Mouse (Mus musculus) testis, adult 2 months (tissue): ENCODE measurements around the gene Trim50. TPM values are rescaled to one million over a fixed set of nuclear protein-coding genes. Genes with fewer than 3 reads are reported as not detected.

Experiments
- H3K27ac ChIP-seq: fragments of 200-500 bp; 2 replicates; pipeline ENCODE4 v1.5.1; 2012; ENCODE audit warnings: low read depth, low read length; ENCODE audit not compliant: control insufficient read depth, insufficient read depth
- H3K27me3 ChIP-seq: fragments of 200-500 bp; 2 replicates; pipeline ENCODE4 v1.6.1; 2012; ENCODE audit warnings: mild to moderate bottlenecking, low read length, moderate library complexity; ENCODE audit not compliant: control insufficient read depth, insufficient read depth
- H3K36me3 ChIP-seq: fragments of 200-500 bp; 2 replicates; pipeline ENCODE4 v1.6.1; 2012; ENCODE audit warnings: mild to moderate bottlenecking, low read length; ENCODE audit not compliant: control insufficient read depth, insufficient read depth
- H3K4me1 ChIP-seq: fragments of 200-500 bp; 2 replicates; pipeline ENCODE4 v1.6.1; 2012; ENCODE audit warnings: low read length; ENCODE audit not compliant: control insufficient read depth, insufficient read depth
- H3K4me3 ChIP-seq: fragments of 200-500 bp; 2 replicates; pipeline ENCODE4 v1.5.1; 2012; ENCODE audit warnings: low read depth, mild to moderate bottlenecking, low read length, moderate library complexity, mixed read lengths; ENCODE audit not compliant: control insufficient read depth
- CTCF ChIP-seq: fragments of 200-500 bp; IDR thresholded peaks from 2 replicates; pipeline ENCODE4 v1.5.1; 2012; ENCODE audit warnings: low read depth, mild to moderate bottlenecking, inconsistent platforms, low read length, moderate library complexity; ENCODE audit not compliant: control insufficient read depth, insufficient read depth, insufficient replicate concordance
- POLR2A ChIP-seq: fragments of 200-500 bp; IDR thresholded peaks from 2 replicates; pipeline ENCODE4 v1.6.1; 2012; ENCODE audit warnings: low read depth, mild to moderate bottlenecking, inconsistent platforms, low read length, moderate library complexity; ENCODE audit not compliant: control insufficient read depth
- polyA plus RNA-seq: library from polyadenylated mRNA; depleted of rRNA; stranded (reverse); fragments of >200 nt; gene quantifications from 2 replicates; pipeline ENCODE4 v1.2.3, GENCODE M21; 2012; rRNA removed

Gene Trim50
- polyA plus RNA-seq, result 0.78 and 0.99 TPM in 2 replicates

GRCm38 (mm10) chr5:135352995-135353394 lies at the start of gene Trim50:
Gene Trim50, plus strand, starts transcription at chr5:135353295.
- H3K27ac ChIP-seq, result peak within 1 kb of the TSS; percentile 69
- TF ChIP-seq CTCF, result no peak
- TF ChIP-seq POLR2A, result no peak
- H3K27me3 ChIP-seq, result no peaks in the 10 kb centered on the region
- H3K4me3 ChIP-seq, result peak within 1 kb of the TSS; percentile 68
- H3K4me1 ChIP-seq, result peaks cover 17% of the 10 kb centered on the region
- H3K36me3 ChIP-seq, result no peaks in the 10 kb centered on the region; the same call in 1 of the 2 replicates

DNA sequence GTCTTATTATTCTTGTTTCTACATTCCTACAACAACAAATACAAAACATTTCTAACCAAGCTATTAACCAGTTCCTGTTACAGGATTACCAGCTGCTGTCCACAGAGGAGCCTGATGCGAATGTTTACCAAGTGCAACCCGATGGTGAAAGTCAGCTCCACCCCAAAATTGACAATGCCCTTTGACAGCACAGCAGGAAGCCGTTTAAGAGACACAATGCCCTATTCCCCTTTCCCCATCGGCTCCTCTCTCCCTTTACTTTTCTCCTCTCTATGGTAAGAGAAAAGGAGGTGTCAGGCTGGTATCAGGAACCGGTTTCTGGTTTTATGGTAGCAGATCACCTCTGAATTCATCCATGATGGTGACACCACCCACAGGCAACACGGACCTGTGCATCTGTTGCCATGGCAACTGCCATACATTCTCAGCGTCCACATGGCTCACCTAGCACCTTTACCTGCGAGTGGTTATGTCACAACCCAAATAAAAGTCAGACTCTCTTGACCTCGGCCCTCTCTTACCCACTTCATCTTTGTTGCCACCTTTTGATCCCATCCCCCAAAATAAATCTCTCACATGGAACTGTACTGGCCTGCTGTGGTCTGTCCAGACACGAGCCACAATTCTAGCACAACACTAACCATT lies 46.7 kb upstream of the Trim50 start:
- no peak for TF ChIP-seq CTCF
- no peak for TF ChIP-seq POLR2A
- H3K27me3 ChIP-seq, result no peaks in the 10 kb centered on the region
- H3K27ac ChIP-seq, result no peak overlapping the region
- H3K4me3 ChIP-seq, result no peak overlapping the region
- no peaks in the 10 kb centered on the region for H3K36me3 ChIP-seq
- no peaks in the 10 kb centered on the region for H3K4me1 ChIP-seq

DNA sequence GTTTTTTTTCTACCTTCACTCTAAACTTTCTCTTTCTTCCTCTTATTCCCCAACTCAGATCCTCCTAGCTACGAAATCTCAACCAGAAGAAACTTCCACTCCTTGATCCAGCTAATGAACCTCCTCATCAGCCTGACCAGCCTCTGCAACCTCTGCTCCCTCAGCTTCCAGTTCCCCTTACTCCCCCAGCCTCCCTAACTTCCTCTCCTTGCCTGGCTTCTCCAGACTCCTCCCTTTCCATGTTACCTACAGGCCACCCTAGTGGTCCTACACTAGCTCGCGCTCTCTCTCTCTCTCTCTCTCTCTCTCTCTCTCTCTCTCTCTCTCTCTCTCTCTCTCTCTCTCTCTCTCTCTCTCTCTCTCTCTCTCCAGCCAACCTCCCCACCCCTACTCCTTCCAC lies 36.9 kb upstream of the Trim50 start:
- no peak for TF ChIP-seq POLR2A
- no peak for TF ChIP-seq CTCF
- H3K27me3 ChIP-seq, result no peaks in the 10 kb centered on the region
- H3K27ac ChIP-seq, result no peak overlapping the region
- no peaks in the 10 kb centered on the region for H3K36me3 ChIP-seq
- no peak overlapping the region for H3K4me3 ChIP-seq
- no peaks in the 10 kb centered on the region for H3K4me1 ChIP-seq

GRCm38 (mm10) chr5:135319856-135320255 lies 33.2 kb upstream of the Trim50 start:
- Histone ChIP-seq H3K27me3 (no peaks in the 10 kb centered on the region), H3K27ac (no peak overlapping the region), H3K4me1 (no peaks in the 10 kb centered on the region), H3K4me3 (no peak overlapping the region), H3K36me3 (peaks cover 1% of the 10 kb centered on the region; the same call in 1 of the 2 replicates)
- no peak for TF ChIP-seq POLR2A
- TF ChIP-seq CTCF, result no peak

DNA sequence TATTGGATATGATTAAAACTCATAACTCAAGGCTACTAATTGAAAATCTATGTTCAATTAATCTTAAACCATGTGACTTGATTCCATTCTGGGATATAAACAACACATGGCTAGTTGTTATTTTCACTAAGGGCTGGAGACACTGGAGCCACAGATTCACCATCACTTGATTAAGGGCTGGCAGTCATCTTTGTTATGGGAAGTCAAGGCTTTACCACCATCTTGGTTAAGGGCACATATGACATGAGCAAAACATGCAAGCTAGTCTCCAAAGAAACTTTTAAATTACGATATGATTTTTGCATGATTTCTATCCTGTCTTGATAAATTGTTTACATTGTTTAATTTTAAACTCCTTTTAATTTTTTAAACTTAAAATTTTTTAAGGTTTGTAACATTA lies 30.9 kb upstream of the Trim50 start:
- no peaks in the 10 kb centered on the region for H3K27me3 ChIP-seq
- H3K4me3 ChIP-seq, result no peak overlapping the region
- peaks cover 2% of the 10 kb centered on the region; the same call in 1 of the 2 replicates for H3K36me3 ChIP-seq
- TF ChIP-seq POLR2A, result no peak
- no peak for TF ChIP-seq CTCF
- H3K4me1 ChIP-seq, result no peaks in the 10 kb centered on the region
- no peak overlapping the region for H3K27ac ChIP-seq

- no peak overlapping the region for H3K4me3 ChIP-seq
- H3K4me1 ChIP-seq, result no peaks in the 10 kb centered on the region
- peaks cover 2% of the 10 kb centered on the region for H3K36me3 ChIP-seq
- H3K27ac ChIP-seq, result no peak overlapping the region
- TF ChIP-seq POLR2A (no peak), CTCF (no peak)
- no peaks in the 10 kb centered on the region for H3K27me3 ChIP-seq
Measured at GRCm38 (mm10) chr5:135326121-135326659, 26.9 kb upstream of the Trim50 start.

DNA sequence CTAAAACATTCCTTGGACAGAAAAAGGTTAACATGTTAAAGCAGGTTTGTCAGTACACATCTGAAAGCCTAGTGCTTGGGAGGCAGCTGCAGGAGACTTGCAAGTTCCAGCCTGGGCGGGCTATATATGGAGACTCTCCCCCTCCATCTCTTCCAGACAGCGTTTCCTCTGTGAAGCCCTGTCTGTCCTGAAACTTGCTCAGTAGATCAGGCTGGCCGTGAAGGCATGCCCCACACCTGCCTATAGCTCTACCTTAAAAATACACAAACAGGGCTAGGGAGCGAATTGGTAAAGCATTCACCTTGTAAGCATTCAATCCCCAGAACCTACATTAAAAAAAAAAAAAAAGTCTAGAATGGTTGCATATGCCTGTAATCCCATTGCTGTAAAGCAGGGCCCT lies 23.6 kb upstream of the Trim50 start:
- TF ChIP-seq POLR2A (no peak), CTCF (no peak)

DNA sequence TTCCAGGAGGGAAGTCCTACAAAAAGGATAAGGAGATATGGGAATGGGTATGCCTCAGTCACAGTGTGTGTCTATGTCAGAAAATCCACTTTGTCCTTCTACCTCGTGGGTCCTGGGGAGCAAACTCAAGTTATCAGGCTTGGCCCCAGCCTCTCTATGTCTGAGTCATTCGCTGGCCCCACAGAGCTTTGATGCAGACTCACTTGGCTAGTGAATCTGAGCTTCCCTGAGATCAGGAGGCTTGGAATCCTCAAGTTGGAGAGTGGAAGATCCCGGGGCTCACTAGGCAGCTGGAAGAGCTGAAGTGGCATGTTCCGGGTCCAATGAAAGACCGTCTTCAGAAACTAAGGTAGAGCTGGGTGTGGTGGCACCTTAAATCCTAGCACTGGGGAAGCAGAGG lies 22.9 kb upstream of the Trim50 start:
- Histone ChIP-seq H3K4me3 (no peak overlapping the region), H3K27ac (no peak overlapping the region), H3K27me3 (no peaks in the 10 kb centered on the region), H3K36me3 (peaks cover 1% of the 10 kb centered on the region), H3K4me1 (no peaks in the 10 kb centered on the region)
- no peak for TF ChIP-seq POLR2A
- no peak for TF ChIP-seq CTCF

More for the DNA sequence above, 23.6 kb upstream of the Trim50 start:
- Histone ChIP-seq H3K27me3 (no peaks in the 10 kb centered on the region), H3K4me3 (no peak overlapping the region), H3K27ac (no peak overlapping the region), H3K36me3 (peaks cover 1% of the 10 kb centered on the region), H3K4me1 (no peaks in the 10 kb centered on the region)
